Mouse (Mus musculus) activated CD4-positive, CD25-positive, alpha-beta regulatory T cell, adult 4 months (primary cell): Measurements from ENCODE around the gene Gm13695. TPM values are rescaled to one million over a fixed set of nuclear protein-coding genes. Genes with fewer than 3 reads are reported as not detected.
"Not testable (repeated sequence)": the region's sequence is repeated elsewhere in the genome, so short reads cannot be mapped to it uniquely, and the experiment has no call there.

Source experiments
- ATAC-seq: one replicate; pipeline ENCODE4 v1.8.0; 2017
- polyA plus RNA-seq, 2 experiments: library from polyadenylated mRNA; unstranded; fragments of 100-300 nt; shearing (Covaris generic); gene quantifications; one replicate each; pipeline ENCODE4 v1.2.1; 2017

Gm13695 gene
- not detected for polyA plus RNA-seq

GRCm38 (mm10) chr2:83967013-83967412 lies at the start of gene Gm13695:
TSS of gene Gm13695 (plus strand) at chr2:83967313.
- ATAC-seq = not testable (repeated sequence)

GRCm38 (mm10) chr2:83929478-83930088 lies 37.5 kb upstream of the Gm13695 start:
- peak; percentile 97 for ATAC-seq

GRCm38 (mm10) chr2:83940931-83941361 lies 26.2 kb upstream of the Gm13695 start, which contains the start of gene Zswim2:
TSS of gene Zswim2 (minus strand) at chr2:83941228.
- peak; percentile 61 for ATAC-seq

- ATAC-seq = peak; percentile 43
Measured at GRCm38 (mm10) chr2:83941378-83941777, 25.7 kb upstream of the Gm13695 start.

- ATAC-seq = no peak
Measured at GRCm38 (mm10) chr2:83941792-83942191, 25.3 kb upstream of the Gm13695 start.

GRCm38 (mm10) chr2:83955393-83955792 lies 11.7 kb upstream of the Gm13695 start, which contains the start of gene Gm13698:
TSS of gene Gm13698 (plus strand) at chr2:83955693.
- not testable (repeated sequence) for ATAC-seq

- ATAC-seq = not testable (repeated sequence)
Measured at GRCm38 (mm10) chr2:83961203-83961602, 5.9 kb upstream of the Gm13695 start, which contains the start of gene Gm13693. TSS of gene Gm13693 (plus strand) at chr2:83961503.

GRCm38 (mm10) chr2:83972823-83973222 lies 5.7 kb downstream of the Gm13695 start, which contains the start of gene Gm13696:
TSS of gene Gm13696 (plus strand) at chr2:83973123.
- ATAC-seq = not testable (repeated sequence)

- not testable (repeated sequence) for ATAC-seq
Measured at GRCm38 (mm10) chr2:83978633-83979032, 11.5 kb downstream of the Gm13695 start, which contains the start of gene Gm13694. TSS of gene Gm13694 (plus strand) at chr2:83978933.

- not testable (repeated sequence) for ATAC-seq
Measured at GRCm38 (mm10) chr2:83984443-83984842, 17.3 kb downstream of the Gm13695 start, which contains the start of gene Gm13697. TSS of gene Gm13697 (plus strand) at chr2:83984743.

- ATAC-seq = not testable (repeated sequence)
Measured at GRCm38 (mm10) chr2:83990253-83990652, 23.1 kb downstream of the Gm13695 start, which contains the start of gene Gm13691. TSS of gene Gm13691 (plus strand) at chr2:83990553.

GRCm38 (mm10) chr2:83993639-83994255 lies 26.6 kb downstream of the Gm13695 start:
- peak; percentile 99 for ATAC-seq

- ATAC-seq = not testable (repeated sequence)
Measured at GRCm38 (mm10) chr2:83994526-83994925, 27.4 kb downstream of the Gm13695 start.

GRCm38 (mm10) chr2:84008913-84009312 lies 41.8 kb downstream of the Gm13695 start:
- no peak for ATAC-seq

- no peak for ATAC-seq
Measured at GRCm38 (mm10) chr2:84009818-84010217, 42.7 kb downstream of the Gm13695 start.

GRCm38 (mm10) chr2:84014572-84014971 lies 47.5 kb downstream of the Gm13695 start:
- ATAC-seq = no peak

- not testable (repeated sequence) for ATAC-seq
Measured at GRCm38 (mm10) chr2:84016291-84016690, 49.2 kb downstream of the Gm13695 start.

- no peak for ATAC-seq
Measured at GRCm38 (mm10) chr2:84018330-84018729, 51.2 kb downstream of the Gm13695 start.

Other genes with a start within 250 kb of the Gm13695 start
- 10 to 100 TPM; 44.3 to 71.5 TPM for gene Itgav, start 242.9 kb upstream of the Gm13695 start, polyA plus RNA-seq
- under 1 TPM; 0.20 to 0.65 TPM for gene Fam171b, start 154.7 kb upstream of the Gm13695 start, polyA plus RNA-seq
- gene Zswim2, start 26.1 kb upstream of the Gm13695 start, polyA plus RNA-seq = not detected
- gene Gm13698, start 11.6 kb upstream of the Gm13695 start, polyA plus RNA-seq = not detected
- gene Gm13693, start 5.8 kb upstream of the Gm13695 start, polyA plus RNA-seq = not detected
- not detected for gene Gm13696, start 5.8 kb downstream of the Gm13695 start, polyA plus RNA-seq
- not detected for gene Gm13694, start 11.6 kb downstream of the Gm13695 start, polyA plus RNA-seq
- not detected for gene Gm13697, start 17.4 kb downstream of the Gm13695 start, polyA plus RNA-seq
- gene Gm13691, start 23.2 kb downstream of the Gm13695 start, polyA plus RNA-seq = not detected